Mouse (Mus musculus) myocyte (in vitro differentiated cells): ENCODE results near the gene Gm20388. TPM values are rescaled to one million over a fixed set of nuclear protein-coding genes. Genes with fewer than 3 reads are reported as not detected.

Experiments
- H3K27me3 ChIP-seq: one replicate; pipeline ENCODE4 v1.6.1; 2011; ENCODE audit not compliant: control insufficient read depth, insufficient read depth, insufficient read length
- H3K36me3 ChIP-seq: one replicate; pipeline ENCODE4 v1.6.1; 2011; ENCODE audit not compliant: control insufficient read depth, insufficient read depth
- H3K4me2 ChIP-seq: one replicate; pipeline ENCODE4 v1.6.1; 2011; ENCODE audit warnings: low read depth, control low read depth
- H3K4me3 ChIP-seq: one replicate; pipeline ENCODE4 v1.5.1; 2011; ENCODE audit warnings: mild to moderate bottlenecking, control low read depth, moderate library complexity
- H3K79me2 ChIP-seq: one replicate; pipeline ENCODE4 v1.6.1; 2011; ENCODE audit not compliant: control insufficient read depth, insufficient read depth
- H3ac ChIP-seq: one replicate; pipeline ENCODE4 v1.6.1; 2011; ENCODE audit not compliant: control insufficient read depth, insufficient read length
- CEBPB ChIP-seq: IDR thresholded peaks from 2 replicates; pipeline ENCODE4 v1.6.1; 2011; ENCODE audit warnings: mild to moderate bottlenecking, moderate library complexity; ENCODE audit not compliant: poor library complexity, insufficient read depth, severe bottlenecking
- E2F4 ChIP-seq: IDR thresholded peaks from one replicate; pipeline ENCODE4 v1.6.1; 2011; ENCODE audit warnings: mild to moderate bottlenecking, control low read depth, moderate library complexity; ENCODE audit not compliant: insufficient read depth
- MAX ChIP-seq: IDR thresholded peaks from one replicate; pipeline ENCODE4 v1.6.1; 2011; ENCODE audit warnings: low read depth, mild to moderate bottlenecking, control low read depth
- MYOD1 ChIP-seq, 3 experiments: IDR thresholded peaks; one replicate each; pipeline ENCODE4 v1.6.1; 2011; ENCODE audit warnings: control low read depth in 2 of 3, low read depth in 2 of 3, mild to moderate bottlenecking in 2 of 3, moderate library complexity in 1 of 3; ENCODE audit not compliant: insufficient read length in 2 of 3, control insufficient read depth in 1 of 3
- MYOG ChIP-seq, 3 experiments: IDR thresholded peaks; one replicate each; pipeline ENCODE4 v1.6.1; 2011; ENCODE audit warnings: control low read depth in 2 of 3, low read depth in 2 of 3, mild to moderate bottlenecking in 2 of 3; ENCODE audit not compliant: insufficient read length in 2 of 3, control insufficient read depth in 1 of 3, insufficient read depth in 1 of 3
- POLR2A ChIP-seq: IDR thresholded peaks from one replicate; pipeline ENCODE4 v1.6.1; 2011; ENCODE audit warnings: low read depth, mild to moderate bottlenecking, control low read depth, moderate library complexity; ENCODE audit not compliant: insufficient read length
- POLR2AphosphoS2 ChIP-seq: IDR thresholded peaks from one replicate; pipeline ENCODE4 v1.6.1; 2011; ENCODE audit warnings: low read depth, control low read depth; ENCODE audit not compliant: insufficient read length
- REST ChIP-seq: IDR thresholded peaks from one replicate; pipeline ENCODE4 v1.6.1; 2011; ENCODE audit warnings: mild to moderate bottlenecking, control low read depth, moderate library complexity; ENCODE audit not compliant: insufficient read depth, insufficient read length
- SRF ChIP-seq: IDR thresholded peaks from one replicate; pipeline ENCODE4 v1.6.1; 2011; ENCODE audit warnings: low read depth; ENCODE audit not compliant: control insufficient read depth, insufficient read length
- TCF12 ChIP-seq: IDR thresholded peaks from one replicate; pipeline ENCODE4 v1.6.1; 2011; ENCODE audit warnings: mild to moderate bottlenecking, control low read depth; ENCODE audit not compliant: poor library complexity, insufficient read depth, severe bottlenecking
- TCF3 ChIP-seq: IDR thresholded peaks from one replicate; pipeline ENCODE4 v1.6.1; 2011; ENCODE audit warnings: low read depth, control low read depth; ENCODE audit not compliant: insufficient read length
- USF1 ChIP-seq: IDR thresholded peaks from one replicate; pipeline ENCODE4 v1.6.1; 2011; ENCODE audit warnings: low read depth, mild to moderate bottlenecking, control low read depth, moderate library complexity
- polyA plus RNA-seq: library from polyadenylated mRNA; unstranded; fragments of >200 nt; fragmentation: generic; extraction: Trizol; gene quantifications from one replicate; pipeline ENCODE4 v1.2.1, GENCODE M21; 2012; ENCODE audit warnings: missing spikeins

Gene Gm20388
- polyA plus RNA-seq, 1 experiment: 15.3 TPM

- H3K36me3 ChIP-seq: no peaks in the 10 kb centered on the region
- TF ChIP-seq SRF (no peak), TCF12 (no peak), MYOG (IDR thresholded peaks at IDR 0.05; ENCODE audit: control insufficient read depth in 1 of 3, insufficient read depth in 1 of 3, insufficient read length in 2 of 3, low read depth in 2 of 3) (peak in 1 of 3 experiments; percentile 1), POLR2AphosphoS2 (no peak), USF1 (no peak), REST (no peak)
- H3K4me2 ChIP-seq: no peak overlapping the region
- peaks cover 99% of the 10 kb centered on the region for H3K79me2 ChIP-seq
- no peak overlapping the region for H3ac ChIP-seq
- no peak overlapping the region for H3K4me3 ChIP-seq
- no peaks in the 10 kb centered on the region for H3K27me3 ChIP-seq
Measured at GRCm38 (mm10) chr8:121642804-121643203, 1732.2 kb downstream of the Gm20388 start.

GRCm38 (mm10) chr8:121643384-121643783 lies 1732.7 kb downstream of the Gm20388 start:
- Histone ChIP-seq H3K36me3 (no peaks in the 10 kb centered on the region), H3K4me2 (no peak overlapping the region), H3K79me2 (peaks cover 99% of the 10 kb centered on the region), H3K27me3 (no peaks in the 10 kb centered on the region), H3ac (no peak overlapping the region), H3K4me3 (no peak overlapping the region)
- TF ChIP-seq CEBPB: no peak
- TF ChIP-seq POLR2AphosphoS2: no peak
- TF ChIP-seq MYOG (IDR thresholded peaks at IDR 0.05; ENCODE audit: control insufficient read depth in 1 of 3, insufficient read depth in 1 of 3, insufficient read length in 2 of 3, low read depth in 2 of 3): no peak
- TF ChIP-seq POLR2A: no peak
- no peak for TF ChIP-seq E2F4
- TF ChIP-seq SRF: no peak
- TF ChIP-seq MYOD1 (IDR thresholded peaks at IDR 0.05; ENCODE audit: control insufficient read depth in 1 of 3, insufficient read length in 2 of 3, low read depth in 2 of 3): no peak
- no peak for TF ChIP-seq USF1
- no peak for TF ChIP-seq REST
- TF ChIP-seq TCF3: no peak
- no peak for TF ChIP-seq TCF12
- TF ChIP-seq MAX: no peak

- TF ChIP-seq MYOG (IDR thresholded peaks at IDR 0.05; ENCODE audit: control insufficient read depth in 1 of 3, insufficient read depth in 1 of 3, insufficient read length in 2 of 3, low read depth in 2 of 3): no peak
- no peak for TF ChIP-seq POLR2AphosphoS2
- no peak for TF ChIP-seq REST
- no peak for TF ChIP-seq CEBPB
- TF ChIP-seq POLR2A: no peak
- TF ChIP-seq TCF3: no peak
- no peak for TF ChIP-seq SRF
- no peak for TF ChIP-seq E2F4
- TF ChIP-seq MAX: no peak
- TF ChIP-seq USF1: no peak
- TF ChIP-seq TCF12: no peak
- TF ChIP-seq MYOD1 (IDR thresholded peaks at IDR 0.05; ENCODE audit: control insufficient read depth in 1 of 3, insufficient read length in 2 of 3, low read depth in 2 of 3): no peak
- Histone ChIP-seq H3ac (no peak overlapping the region), H3K36me3 (no peaks in the 10 kb centered on the region), H3K4me2 (peak overlapping the region; percentile 20), H3K79me2 (peaks cover 93% of the 10 kb centered on the region), H3K4me3 (no peak overlapping the region), H3K27me3 (no peaks in the 10 kb centered on the region)
Measured at GRCm38 (mm10) chr8:121647511-121648215, 1737.0 kb downstream of the Gm20388 start.

- no peak overlapping the region for H3ac ChIP-seq
- H3K79me2 ChIP-seq: peaks cover 86% of the 10 kb centered on the region
- no peaks in the 10 kb centered on the region for H3K27me3 ChIP-seq
- peak overlapping the region; percentile 20 for H3K4me2 ChIP-seq
- H3K4me3 ChIP-seq: no peak overlapping the region
- TF ChIP-seq USF1 (no peak), REST (no peak), E2F4 (no peak), POLR2AphosphoS2 (no peak), TCF12 (no peak), POLR2A (no peak), TCF3 (no peak), SRF (no peak), MYOG (IDR thresholded peaks at IDR 0.05; ENCODE audit: control insufficient read depth in 1 of 3, insufficient read depth in 1 of 3, insufficient read length in 2 of 3, low read depth in 2 of 3) (no peak), MYOD1 (IDR thresholded peaks at IDR 0.05; ENCODE audit: control insufficient read depth in 1 of 3, insufficient read length in 2 of 3, low read depth in 2 of 3) (no peak), CEBPB (no peak), MAX (no peak)
- no peaks in the 10 kb centered on the region for H3K36me3 ChIP-seq
Measured at GRCm38 (mm10) chr8:121648451-121648850, 1737.8 kb downstream of the Gm20388 start.
